Mouse (Mus musculus) cerebellum, adult (tissue): ENCODE measurements around the gene Ttyh2.

ENCODE experiments used
- ATAC-seq: cut with Nextera tagmentation; 2 replicates; pipeline ENCODE4 v1.9.2; 2017; ENCODE audit warnings: mild to moderate bottlenecking, moderate library complexity, mixed read lengths; ENCODE audit not compliant: insufficient number of reproducible peaks, low FRiP score, low TSS enrichment

Ttyh2 gene

GRCm38 (mm10) chr11:114699511-114699910 is 24.3 kb downstream of the Ttyh2 start:
- ATAC-seq = no peak

- no peak for ATAC-seq
Observed at GRCm38 (mm10) chr11:114702311-114702995, 27.2 kb downstream of the Ttyh2 start.

GRCm38 (mm10) chr11:114702996-114703361 is 27.7 kb downstream of the Ttyh2 start:
- no peak for ATAC-seq

- no peak for ATAC-seq
Observed at GRCm38 (mm10) chr11:114704071-114704913, 29.1 kb downstream of the Ttyh2 start.

- ATAC-seq = no peak
Observed at GRCm38 (mm10) chr11:114706358-114706757, 31.1 kb downstream of the Ttyh2 start.

- no peak for ATAC-seq
Observed at GRCm38 (mm10) chr11:114711393-114711792, 36.2 kb downstream of the Ttyh2 start.

- no peak for ATAC-seq
Observed at GRCm38 (mm10) chr11:114711861-114712260, 36.6 kb downstream of the Ttyh2 start.

- ATAC-seq = no peak
Observed at GRCm38 (mm10) chr11:114714526-114714925, 39.3 kb downstream of the Ttyh2 start.

- no peak for ATAC-seq
Observed at GRCm38 (mm10) chr11:114715531-114715930, 40.3 kb downstream of the Ttyh2 start.

GRCm38 (mm10) chr11:114720535-114720934 is 45.3 kb downstream of the Ttyh2 start:
- no peak for ATAC-seq

- ATAC-seq = no peak
Observed at GRCm38 (mm10) chr11:114722438-114722837, 47.2 kb downstream of the Ttyh2 start.

- ATAC-seq = no peak
Observed at GRCm38 (mm10) chr11:114723030-114723429, 47.8 kb downstream of the Ttyh2 start.

GRCm38 (mm10) chr11:114724787-114725590 is 49.8 kb downstream of the Ttyh2 start:
- ATAC-seq = no peak

GRCm38 (mm10) chr11:114726965-114727825 is 52.0 kb downstream of the Ttyh2 start, which contains the start of gene Dnaic2:
Gene Dnaic2, plus strand, starts transcription at chr11:114727408.
- ATAC-seq = peak; percentile 65; the same call in 1 of the 2 replicates

- no peak for ATAC-seq
Observed at GRCm38 (mm10) chr11:114727826-114728186, 52.6 kb downstream of the Ttyh2 start.

GRCm38 (mm10) chr11:114728333-114728732 is 53.1 kb downstream of the Ttyh2 start:
- no peak for ATAC-seq

- ATAC-seq = no peak
Observed at GRCm38 (mm10) chr11:114729832-114730363, 54.7 kb downstream of the Ttyh2 start.

GRCm38 (mm10) chr11:114731711-114732110 is 56.5 kb downstream of the Ttyh2 start:
- ATAC-seq = no peak

- no peak for ATAC-seq
Observed at GRCm38 (mm10) chr11:114732890-114733289, 57.7 kb downstream of the Ttyh2 start.

- no peak for ATAC-seq
Observed at GRCm38 (mm10) chr11:114736111-114736510, 60.9 kb downstream of the Ttyh2 start.
